Mouse (Mus musculus) liver, postnatal 0 days (tissue): Measurements from ENCODE around the gene Hsdl1. TPM values are rescaled to one million over a fixed set of nuclear protein-coding genes. Genes with fewer than 3 reads are reported as not detected.
A peak's percentile ranks its signal among the peaks of the same experiment; 100 is the strongest.

Experiments
- ATAC-seq: fragments of 200-750 bp; cut with Nextera tagmentation; 2 replicates; pipeline ENCODE4 v1.8.0; 2017; ENCODE audit warnings: mild to moderate bottlenecking, moderate library complexity
- DNase-seq: peaks from one replicate; pipeline ENCODE4 v3.0.0-alpha.2; 2016
- H3K27ac ChIP-seq: fragments of 300-500 bp; sonication (generic); 2 replicates; pipeline ENCODE4 v1.5.1; 2014; ENCODE audit warnings: antibody characterized with exemption, moderate library complexity, mild to moderate bottlenecking, low read depth
- H3K27me3 ChIP-seq: fragments of 300-500 bp; sonication (generic); 2 replicates; pipeline ENCODE4 v1.6.1; 2014; ENCODE audit warnings: low read length, control low read depth, mixed read lengths; ENCODE audit not compliant: insufficient read depth
- H3K36me3 ChIP-seq: fragments of 300-500 bp; sonication (generic); replicated peaks from 2 replicates; pipeline ENCODE4 v1.6.1; 2014; ENCODE audit warnings: mild to moderate bottlenecking, control low read depth, low read length, moderate library complexity, mixed read lengths; ENCODE audit not compliant: insufficient read depth
- H3K4me1 ChIP-seq: fragments of 300-500 bp; sonication (generic); 2 replicates; pipeline ENCODE4 v1.6.1; 2014; ENCODE audit warnings: antibody characterized with exemption, mild to moderate bottlenecking, control low read depth; ENCODE audit not compliant: insufficient read depth
- H3K4me2 ChIP-seq: fragments of 300-500 bp; sonication (generic); 2 replicates; pipeline ENCODE4 v1.6.1; 2014; ENCODE audit warnings: low read depth, mild to moderate bottlenecking, low read length, moderate library complexity, mixed read lengths
- H3K4me3 ChIP-seq: fragments of 300-500 bp; sonication (generic); 2 replicates; pipeline ENCODE4 v1.5.1; 2014; ENCODE audit warnings: low read depth, low read length
- H3K9ac ChIP-seq: fragments of 300-500 bp; sonication (generic); replicated peaks from 2 replicates; pipeline ENCODE4 v1.6.1; 2014; ENCODE audit warnings: mild to moderate bottlenecking, moderate library complexity
- H3K9me3 ChIP-seq: fragments of 300-500 bp; sonication (generic); 2 replicates; pipeline ENCODE4 v1.6.1; 2016; ENCODE audit warnings: mild to moderate bottlenecking, control low read depth, low read length, mixed read lengths
- CTCF ChIP-seq: sonication (generic); IDR thresholded peaks from 2 replicates; pipeline ENCODE4 v1.5.1; 2016; ENCODE audit warnings: antibody characterized with exemption, low read depth
- EP300 ChIP-seq: IDR thresholded peaks from 2 replicates; pipeline ENCODE4 v1.6.1; 2016; ENCODE audit warnings: antibody characterized with exemption, low read depth, mild to moderate bottlenecking
- WGBS: fragments of 180-500 bp; shearing (Covaris S2); extraction: QIAGEN DNeasy Blood & Tissue Kit; methylation state at CpG from one replicate; pipeline ENCODE4 v1.1.7; 2014; ENCODE audit not compliant: insufficient replicate concordance; 5-methylcytosine and 5-hydroxymethylcytosine counted together
- polyA plus RNA-seq: library from polyadenylated mRNA; unstranded; fragments of >200 nt; fragmentation: Nextera tagmentation; extraction: Ambion mirVana; gene quantifications from 2 replicates; pipeline ENCODE4 v1.2.1, GENCODE M21; 2015

Gene Hsdl1
- polyA plus RNA-seq, 1 experiment from 2014 or later, result 12.5 TPM

- Histone ChIP-seq H3K9me3 (no peaks in the 10 kb centered on the region), H3K27ac (no peak overlapping the region), H3K4me1 (no peaks in the 10 kb centered on the region), H3K36me3 (no peaks in the 10 kb centered on the region), H3K27me3 (no peaks in the 10 kb centered on the region), H3K9ac (no peak overlapping the region), H3K4me3 (no peak overlapping the region), H3K4me2 (no peak overlapping the region)
- 64% methylated on average over 6 of the region's 6 CpGs for WGBS
- DNase-seq (no peak), ATAC-seq (no peak)
- TF ChIP-seq CTCF (no peak), EP300 (no peak)
Measured at GRCm38 (mm10) chr8:119620116-119620840, 45.3 kb upstream of the Hsdl1 start.

GRCm38 (mm10) chr8:119618887-119619286, 43.9 kb upstream of the Hsdl1 start:
- ATAC-seq, result no peak
- Histone ChIP-seq H3K4me3 (no peak overlapping the region), H3K9ac (no peak overlapping the region), H3K4me1 (no peaks in the 10 kb centered on the region), H3K9me3 (no peaks in the 10 kb centered on the region), H3K4me2 (no peak overlapping the region), H3K36me3 (no peaks in the 10 kb centered on the region), H3K27ac (no peak overlapping the region), H3K27me3 (no peaks in the 10 kb centered on the region)
- DNase-seq, result no peak
- no peak for TF ChIP-seq CTCF
- TF ChIP-seq EP300, result no peak
- 48% methylated on average over 5 of the region's 5 CpGs for WGBS

- WGBS, result 80% methylated on average over 5 of the region's 5 CpGs
- Histone ChIP-seq H3K9ac (no peak overlapping the region), H3K27me3 (no peaks in the 10 kb centered on the region), H3K4me2 (no peak overlapping the region), H3K36me3 (no peaks in the 10 kb centered on the region), H3K4me3 (no peak overlapping the region), H3K27ac (no peak overlapping the region), H3K9me3 (no peaks in the 10 kb centered on the region), H3K4me1 (no peaks in the 10 kb centered on the region)
- no peak for TF ChIP-seq EP300
- TF ChIP-seq CTCF, result no peak
- DNase-seq, result no peak
- 0 out of 2 replicates have a peak, but pooled peaks have one; percentile 19 for ATAC-seq
Measured at GRCm38 (mm10) chr8:119617586-119617985, 42.6 kb upstream of the Hsdl1 start.

GRCm38 (mm10) chr8:119616811-119617210, 41.8 kb upstream of the Hsdl1 start:
- Histone ChIP-seq H3K4me1 (no peaks in the 10 kb centered on the region), H3K27me3 (no peaks in the 10 kb centered on the region), H3K4me2 (no peak overlapping the region), H3K4me3 (no peak overlapping the region), H3K36me3 (no peaks in the 10 kb centered on the region), H3K27ac (no peak overlapping the region), H3K9ac (no peak overlapping the region), H3K9me3 (no peaks in the 10 kb centered on the region)
- no peak for DNase-seq
- WGBS, result 93% methylated on average over 4 of the region's 4 CpGs
- no peak for TF ChIP-seq EP300
- TF ChIP-seq CTCF, result no peak
- no peak for ATAC-seq

GRCm38 (mm10) chr8:119616358-119616757, 41.4 kb upstream of the Hsdl1 start:
- DNase-seq, result no peak

GRCm38 (mm10) chr8:119615096-119615495, 40.1 kb upstream of the Hsdl1 start:
- no peaks in the 10 kb centered on the region for H3K9me3 ChIP-seq
- no peak for TF ChIP-seq EP300
- H3K9ac ChIP-seq, result no peak overlapping the region
- no peak overlapping the region for H3K4me3 ChIP-seq
- H3K27ac ChIP-seq, result no peak overlapping the region
- DNase-seq (no peak), ATAC-seq (no peak)
- no peaks in the 10 kb centered on the region for H3K27me3 ChIP-seq
- H3K36me3 ChIP-seq, result no peaks in the 10 kb centered on the region
- H3K4me2 ChIP-seq, result no peak overlapping the region
- 73% methylated on average over 12 of the region's 14 CpGs for WGBS
- H3K4me1 ChIP-seq, result no peaks in the 10 kb centered on the region

More at GRCm38 (mm10) chr8:119616358-119616757, 41.4 kb upstream of the Hsdl1 start:
- H3K4me1 ChIP-seq, result no peaks in the 10 kb centered on the region
- no peak overlapping the region for H3K4me3 ChIP-seq
- no peaks in the 10 kb centered on the region for H3K27me3 ChIP-seq
- no peak for ATAC-seq
- no peak overlapping the region for H3K27ac ChIP-seq
- no peak overlapping the region for H3K9ac ChIP-seq
- H3K36me3 ChIP-seq, result no peaks in the 10 kb centered on the region
- WGBS, result 78% methylated on average over 7 of the region's 7 CpGs
- no peaks in the 10 kb centered on the region for H3K9me3 ChIP-seq
- no peak overlapping the region for H3K4me2 ChIP-seq
- no peak for TF ChIP-seq CTCF
- no peak for TF ChIP-seq EP300
